Mouse (Mus musculus) retina, embryonic 14.5 days (tissue): ENCODE results near the gene Acox1.
A peak's percentile ranks its signal among the peaks of the same experiment; 100 is the strongest.

ENCODE experiments used
- DNase-seq: peaks from one replicate; pipeline ENCODE4 v3.0.0-alpha.2; 2015; ENCODE audit warnings: low spot score

Acox1 gene

GRCm38 (mm10) chr11:116129091-116129790 is 69.6 kb downstream of the Acox1 start:
- no peak for DNase-seq

GRCm38 (mm10) chr11:116127986-116128385 is 70.9 kb downstream of the Acox1 start:
- DNase-seq, result no peak

- peak; percentile 59 for DNase-seq
Observed at GRCm38 (mm10) chr11:116127156-116127980, 71.5 kb downstream of the Acox1 start, which contains the start of gene Trim47. Gene Trim47, minus strand, starts transcription at chr11:116127210.

GRCm38 (mm10) chr11:116126261-116126660 is 72.6 kb downstream of the Acox1 start:
- DNase-seq, result no peak
